Mouse (Mus musculus) fibroblast of lung, adult 2 months (primary cell): ENCODE results near the gene Polm.

Experiments used
- DNase-seq: peaks from one replicate; pipeline ENCODE4 v3.0.0-alpha.2; 2011; ENCODE audit warnings: low read depth

The Polm gene

DNA sequence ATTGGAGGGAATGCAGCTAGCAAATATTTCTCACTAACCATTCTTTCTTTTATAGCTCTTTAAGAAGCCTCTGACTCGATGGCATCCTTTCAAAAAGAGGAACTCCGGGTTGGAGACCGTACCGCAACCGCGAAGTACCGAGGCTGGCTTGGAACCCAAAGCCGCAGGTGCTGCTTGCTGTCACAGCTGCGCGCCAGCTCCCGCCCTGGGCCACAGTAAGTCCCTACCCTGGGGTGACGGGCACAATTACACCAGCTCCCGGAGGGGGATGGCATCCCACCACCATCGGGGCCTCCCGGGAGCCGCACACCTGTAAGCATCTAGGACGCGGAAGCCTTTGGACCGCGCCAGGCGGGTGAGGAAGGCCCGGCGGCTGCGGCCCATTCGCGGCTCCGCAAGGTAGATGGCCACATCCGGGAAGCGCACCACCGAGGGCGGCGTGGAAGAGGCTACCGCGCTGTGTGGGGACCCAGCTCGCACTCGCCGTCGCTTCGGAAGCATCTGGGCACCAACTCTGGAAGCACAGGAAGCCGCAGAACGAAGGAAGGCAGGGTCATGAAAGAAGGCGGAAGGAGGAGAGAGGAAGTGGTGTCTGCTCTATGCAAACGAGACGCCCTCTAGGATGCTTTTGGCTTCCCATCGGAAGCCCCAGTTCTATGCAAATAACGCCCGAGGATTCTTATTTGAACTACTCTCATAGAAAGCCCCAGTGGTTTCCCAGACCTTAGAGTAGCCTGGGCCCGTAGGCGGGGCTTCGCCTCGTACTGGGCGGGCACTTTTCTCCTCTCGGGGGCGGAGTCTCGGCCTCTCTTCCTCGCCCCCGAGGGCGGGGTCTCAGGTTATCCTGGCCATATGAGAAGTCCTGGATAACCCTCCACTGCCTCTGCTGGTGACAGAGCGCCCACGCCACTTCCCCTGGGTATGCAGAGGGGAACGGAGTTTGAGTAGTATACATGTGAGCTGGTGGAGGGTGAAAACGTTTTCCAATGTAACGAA, at the start of gene Polm:
Gene Polm, minus strand, starts transcription at position 766 of the 996 bp plus-strand sequence.
- DNase-seq: peak; percentile 86

DNA sequence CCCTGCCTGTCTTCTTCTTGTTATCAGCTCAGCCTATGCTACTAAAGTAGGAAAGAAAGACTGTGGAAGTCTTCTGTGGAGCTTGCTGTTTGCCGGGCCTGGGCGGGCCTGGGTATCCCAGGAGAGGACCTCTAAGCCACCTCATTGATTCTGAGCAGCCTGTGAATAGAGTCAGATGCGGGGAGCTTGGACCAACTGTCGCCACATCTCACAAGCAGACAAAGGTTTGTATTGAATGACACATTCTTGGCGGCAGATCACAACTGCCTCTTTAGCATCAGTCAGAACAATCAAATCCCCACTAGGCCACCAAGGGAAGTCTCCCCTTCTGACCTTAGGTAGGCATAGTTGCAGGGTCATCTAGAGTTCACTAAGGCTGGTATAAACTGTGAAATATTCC, 49.4 kb upstream of the Polm start:
- no peak for DNase-seq

- no peak for DNase-seq
These were observed 48.4 kb upstream of the Polm start for GRCm38 (mm10) chr11:5886187-5886586.

DNA sequence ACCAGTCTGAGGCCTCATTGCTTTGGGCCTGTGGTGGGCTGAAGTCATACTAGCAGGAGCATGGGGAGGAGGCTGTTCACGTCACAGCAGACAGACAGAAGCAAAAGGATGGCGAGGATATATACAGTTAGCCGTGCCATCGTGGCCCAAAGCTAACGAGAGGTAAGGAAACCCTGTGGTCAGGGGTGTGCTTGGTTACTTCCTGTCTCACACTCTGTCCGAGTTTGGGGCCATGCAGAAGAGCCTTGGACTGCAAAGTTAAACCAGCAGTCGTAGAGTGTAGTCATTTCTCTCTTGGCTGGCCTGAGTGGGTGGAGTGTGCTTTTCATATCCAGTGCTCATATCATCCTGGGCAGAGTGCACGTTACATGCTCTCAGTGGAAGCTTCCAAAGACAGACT, 44.7 kb upstream of the Polm start:
- no peak for DNase-seq

DNA sequence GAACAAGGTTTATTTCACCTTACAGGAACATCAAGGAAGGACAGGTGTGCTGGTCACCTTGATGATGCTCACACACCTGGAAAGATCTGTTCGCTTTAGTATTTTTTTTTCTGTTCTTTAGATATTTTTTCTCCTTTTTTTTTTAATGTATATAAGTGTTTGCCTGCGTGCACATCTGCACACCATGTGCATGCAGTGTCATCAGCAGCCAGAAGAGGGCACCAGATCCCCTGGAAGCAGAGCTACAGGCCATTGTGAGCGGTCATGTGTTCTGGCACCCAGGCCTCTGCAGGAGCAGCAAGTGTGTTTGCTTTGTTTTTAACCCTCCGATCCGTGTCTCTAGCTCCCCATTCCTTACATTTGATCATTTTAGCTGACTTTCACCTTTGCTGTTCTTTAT, 42.1 kb upstream of the Polm start:
- no peak for DNase-seq

DNA sequence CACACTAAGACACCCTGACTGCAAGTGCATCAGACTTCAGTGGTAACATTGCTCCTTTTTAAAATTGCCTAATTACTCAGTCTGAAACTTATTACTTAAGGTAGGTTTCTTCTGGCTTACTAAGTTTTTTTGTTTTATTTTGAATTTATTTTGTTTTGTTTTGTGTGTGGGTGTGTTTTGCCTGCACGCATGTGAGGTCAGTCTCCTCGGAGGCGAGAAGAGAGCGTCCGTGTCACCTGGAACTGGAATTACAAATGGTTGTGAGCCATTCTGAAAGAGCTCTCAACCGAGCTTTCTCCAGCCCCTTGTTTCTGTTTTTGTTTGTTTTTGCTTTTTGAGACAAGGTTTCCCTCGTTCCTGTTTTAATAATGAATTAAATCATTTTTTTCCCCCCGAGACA, 40.8 kb upstream of the Polm start:
- no peak for DNase-seq

DNA sequence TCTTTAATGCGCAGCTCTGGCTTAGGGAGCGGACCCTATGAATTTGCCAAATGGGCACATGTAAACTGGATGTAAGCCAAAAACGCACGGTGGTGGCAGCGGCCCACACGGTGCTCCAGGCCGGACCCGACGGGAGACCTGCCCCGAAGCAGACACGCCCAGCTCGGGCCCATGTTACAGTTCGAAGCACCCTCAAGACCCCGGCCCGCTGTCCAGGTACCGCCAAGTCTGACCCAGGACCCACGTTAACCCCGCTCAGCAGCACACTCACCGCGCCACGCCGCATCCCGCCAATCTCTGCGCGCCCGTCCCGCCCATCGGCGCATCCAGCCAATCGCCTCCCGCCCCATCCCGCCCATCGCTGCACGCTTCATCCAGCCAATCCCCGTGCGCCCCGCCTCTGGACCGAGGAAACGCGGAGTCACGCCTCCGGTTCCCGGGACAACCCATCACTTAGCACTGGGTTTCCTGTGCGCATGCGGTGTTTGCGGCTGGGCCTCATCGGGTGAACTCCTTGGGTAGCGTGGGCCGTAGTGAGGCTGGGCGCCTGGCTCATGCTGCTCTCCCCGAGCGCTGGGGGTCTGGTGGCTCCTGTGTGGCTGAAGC, 40.2 kb upstream of the Polm start, which contains the start of gene Pold2:
Gene Pold2, minus strand, starts transcription at position 372 of the 606 bp plus-strand sequence.
- peak; percentile 95 for DNase-seq

- DNase-seq: no peak
These were observed 39.6 kb upstream of the Polm start for GRCm38 (mm10) chr11:5877421-5877820.

DNA sequence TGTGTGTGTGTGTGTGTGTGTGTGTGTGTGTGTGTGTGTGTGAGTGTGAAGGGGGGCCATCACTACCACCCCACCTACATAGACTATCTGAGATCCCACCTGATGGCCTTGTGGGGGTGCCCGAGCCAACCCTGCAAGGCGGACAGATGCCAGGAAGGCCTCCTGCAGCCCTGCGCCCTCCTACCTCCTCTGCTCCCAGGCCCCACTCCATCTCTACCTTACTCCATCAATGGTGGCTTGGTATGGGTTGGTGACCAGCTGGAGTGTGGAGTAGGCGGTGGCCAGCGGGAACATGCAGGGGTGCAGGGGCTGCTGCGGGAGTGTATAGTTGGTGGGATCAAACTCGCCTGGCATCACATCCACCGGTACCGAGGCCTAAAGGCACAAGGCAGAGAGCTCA, 35.4 kb upstream of the Polm start:
- DNase-seq: no peak

DNA sequence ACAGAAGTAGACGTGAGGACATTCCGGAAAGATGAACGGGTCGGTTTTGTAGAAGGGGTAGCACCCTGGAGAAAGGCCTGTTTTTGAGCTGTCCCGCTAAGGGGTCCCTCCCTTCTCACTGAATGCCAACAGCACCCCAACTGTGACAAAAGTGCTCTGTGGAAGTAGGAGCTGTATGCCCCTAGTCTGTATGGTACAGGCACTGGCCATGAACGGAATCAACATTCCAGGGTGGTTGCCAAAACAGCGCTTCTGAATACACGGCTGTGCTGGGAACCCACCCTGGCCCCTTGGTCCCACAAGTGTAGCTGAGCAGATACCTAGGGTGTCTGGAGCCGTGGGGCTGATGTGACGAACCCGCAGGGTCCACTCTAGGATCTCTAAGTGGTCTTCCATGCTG, 34.9 kb upstream of the Polm start:
- DNase-seq: no peak

DNA sequence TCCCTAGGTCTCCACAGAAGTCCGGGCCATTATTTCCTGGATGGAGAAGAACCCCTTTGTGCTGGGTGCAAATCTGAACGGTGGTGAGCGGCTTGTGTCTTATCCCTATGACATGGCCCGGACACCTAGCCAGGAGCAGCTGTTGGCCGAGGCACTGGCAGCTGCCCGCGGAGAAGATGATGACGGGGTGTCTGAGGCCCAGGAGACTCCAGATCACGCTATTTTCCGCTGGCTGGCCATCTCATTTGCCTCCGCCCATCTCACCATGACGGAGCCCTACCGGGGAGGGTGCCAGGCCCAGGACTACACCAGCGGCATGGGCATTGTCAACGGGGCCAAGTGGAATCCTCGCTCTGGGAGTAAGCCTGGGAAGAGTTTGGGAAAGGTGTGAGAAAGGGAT, 32.3 kb upstream of the Polm start:
- DNase-seq: no peak

- no peak for DNase-seq
These were observed 31.5 kb upstream of the Polm start for GRCm38 (mm10) chr11:5869331-5869730.

DNA sequence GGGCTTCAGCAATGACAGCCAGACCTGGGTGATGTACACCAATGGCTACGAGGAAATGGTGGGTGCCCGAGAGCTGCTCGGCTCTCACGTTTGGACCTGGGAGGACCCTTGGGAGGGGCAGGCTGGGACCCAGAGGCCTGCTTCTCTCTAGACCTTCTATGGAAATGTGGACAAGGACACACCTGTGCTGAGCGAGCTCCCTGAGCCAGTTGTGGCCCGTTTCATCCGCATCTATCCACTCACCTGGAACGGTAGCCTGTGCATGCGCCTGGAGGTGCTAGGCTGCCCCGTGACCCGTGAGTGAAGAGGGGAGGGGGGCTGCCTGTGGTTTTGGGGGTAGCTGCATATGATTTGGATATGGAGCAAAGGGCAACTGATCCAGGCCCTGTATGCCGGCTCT, 30.5 kb upstream of the Polm start:
- no peak for DNase-seq

- no peak for DNase-seq
These were observed 29.4 kb upstream of the Polm start for GRCm38 (mm10) chr11:5867196-5867595.

- peak; percentile 86 for DNase-seq
These were observed 24.7 kb upstream of the Polm start for GRCm38 (mm10) chr11:5862394-5863105.

GRCm38 (mm10) chr11:5861678-5862393, 24.0 kb upstream of the Polm start, which contains the start of gene Aebp1:
TSS of gene Aebp1 (plus strand) at chr11:5861947.
- peak; percentile 72 for DNase-seq

DNA sequence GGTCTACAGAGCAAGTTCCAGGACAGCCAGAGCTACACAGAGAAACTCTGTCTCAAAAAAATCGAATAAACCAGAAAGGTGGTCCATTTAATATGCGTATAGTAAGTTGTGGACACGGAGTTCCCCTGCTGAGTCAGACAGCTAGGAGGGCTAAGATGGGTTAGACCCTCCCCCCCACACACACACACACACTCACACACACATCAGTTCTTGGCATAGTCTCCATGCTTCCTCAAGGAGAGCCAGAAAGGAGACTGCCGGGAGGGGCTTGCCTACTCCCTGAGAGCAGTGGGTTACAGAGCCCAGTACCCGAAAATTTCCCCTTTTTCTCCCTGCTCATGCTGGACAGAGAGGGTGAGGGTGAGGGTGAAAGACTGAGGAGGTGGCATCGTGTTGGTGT, 22.8 kb upstream of the Polm start:
- peak; percentile 68 for DNase-seq

DNA sequence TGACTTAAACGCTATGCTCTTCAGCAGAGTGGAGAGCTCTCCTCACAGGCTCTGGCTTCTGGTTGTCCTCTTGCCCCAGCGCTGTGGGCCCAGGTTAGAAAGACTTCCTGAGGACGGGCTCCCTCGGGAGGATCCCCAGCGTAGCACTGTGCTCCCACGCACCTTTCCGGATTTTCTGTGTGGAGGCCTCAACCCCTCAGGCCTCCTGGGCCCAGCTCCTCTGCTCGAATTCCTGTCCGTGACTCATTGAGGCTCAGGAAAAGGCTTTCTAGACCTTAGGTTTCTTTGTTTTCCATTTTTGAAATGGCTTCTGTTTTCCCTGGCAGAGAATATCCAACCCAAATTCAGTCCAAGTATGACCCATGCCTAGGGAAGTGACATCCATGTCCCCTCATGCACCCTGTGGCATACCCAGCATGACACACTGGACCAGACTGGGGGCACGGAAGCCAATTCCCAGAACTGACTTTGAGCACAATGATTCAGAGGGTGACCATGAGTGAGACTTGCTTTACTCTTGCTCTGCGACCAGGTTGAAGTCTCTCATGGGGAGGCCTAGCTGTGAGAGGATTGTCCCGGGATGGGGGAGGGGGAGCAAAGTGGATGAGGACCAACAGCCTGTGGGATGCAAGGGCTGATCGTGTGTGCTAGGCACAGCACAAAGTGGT, 22.2 kb upstream of the Polm start:
- DNase-seq: peak; percentile 74

DNA sequence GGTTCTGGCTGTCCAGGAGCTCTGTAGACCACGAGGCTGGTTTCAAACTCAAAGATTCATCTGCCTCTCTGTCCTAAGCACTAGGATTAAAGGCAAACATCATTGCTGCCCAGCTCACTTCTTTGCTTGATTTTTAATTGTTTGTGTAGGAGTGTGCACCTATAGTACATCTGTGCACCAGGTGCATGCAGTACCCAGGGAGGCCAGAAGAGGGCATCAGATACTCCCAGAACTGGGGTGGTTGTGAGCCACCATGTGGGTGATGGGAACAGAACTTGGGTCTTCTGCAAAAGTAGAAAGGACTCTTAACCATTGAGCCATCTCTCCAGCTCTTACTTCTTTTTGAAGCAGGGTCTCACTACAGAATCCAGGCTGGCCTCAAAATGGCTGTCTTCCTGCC, 20.9 kb upstream of the Polm start:
- DNase-seq: no peak

DNA sequence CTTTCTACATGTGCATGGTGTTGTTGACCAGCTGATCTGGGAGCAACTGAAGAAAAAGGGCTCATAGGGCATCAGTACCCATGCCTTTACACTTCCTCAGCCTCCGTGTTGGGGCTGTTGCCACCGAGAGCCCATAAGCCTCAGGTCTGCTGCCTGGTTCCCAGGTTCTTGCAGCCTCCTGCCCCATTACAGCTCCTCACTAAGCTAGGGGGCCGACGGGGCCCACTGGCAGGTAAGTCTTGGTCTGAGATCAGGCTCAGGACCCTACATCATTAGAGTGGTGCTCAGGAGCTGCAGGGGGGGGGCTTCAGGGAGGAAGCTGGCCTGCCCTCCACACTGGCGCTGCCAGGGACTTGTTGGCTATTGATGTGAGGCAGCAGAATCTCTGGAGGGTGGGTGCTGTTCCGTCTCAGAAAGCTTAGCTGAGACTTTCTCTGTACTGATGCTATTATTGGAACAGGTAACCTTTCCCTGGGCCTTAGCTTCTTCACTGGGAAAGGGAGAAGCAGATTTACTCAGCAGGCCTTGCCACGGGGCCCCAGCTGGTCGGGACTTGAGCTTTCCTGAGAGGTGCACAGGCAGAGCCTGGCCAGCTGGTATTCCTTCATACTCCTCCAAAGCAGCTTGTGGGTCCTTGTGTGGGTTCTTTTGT, 18.8 kb upstream of the Polm start:
- no peak for DNase-seq

DNA sequence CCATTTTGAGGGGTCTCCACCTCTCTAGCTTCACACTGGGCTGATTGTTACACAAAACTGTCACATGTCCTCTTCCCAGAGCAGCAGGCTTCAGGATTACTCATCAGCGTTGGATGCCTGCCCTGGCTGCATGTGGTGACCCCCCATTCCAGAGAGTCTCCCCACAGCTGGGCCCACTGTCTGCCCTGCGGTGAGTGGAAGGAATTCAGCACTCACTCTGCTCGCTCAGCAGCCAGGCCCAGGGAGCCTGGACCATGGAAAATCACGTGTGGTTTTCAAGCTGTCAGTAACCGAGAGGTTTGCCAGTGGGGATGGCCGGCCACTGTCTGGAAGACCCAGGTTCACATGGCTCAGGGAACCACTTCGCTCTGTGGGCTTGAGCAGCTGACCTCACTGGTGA, 18.1 kb upstream of the Polm start:
- peak; percentile 99 for DNase-seq
